Mouse (Mus musculus) MEL-GATA-1-ER (cell line): ENCODE measurements around the gene Pspn.

Experiments
- DNase-seq: peaks from one replicate; pipeline ENCODE4 v3.0.0-alpha.2; 2012; ENCODE audit warnings: low read depth; ENCODE audit errors: extremely low read depth

The Pspn gene

DNA sequence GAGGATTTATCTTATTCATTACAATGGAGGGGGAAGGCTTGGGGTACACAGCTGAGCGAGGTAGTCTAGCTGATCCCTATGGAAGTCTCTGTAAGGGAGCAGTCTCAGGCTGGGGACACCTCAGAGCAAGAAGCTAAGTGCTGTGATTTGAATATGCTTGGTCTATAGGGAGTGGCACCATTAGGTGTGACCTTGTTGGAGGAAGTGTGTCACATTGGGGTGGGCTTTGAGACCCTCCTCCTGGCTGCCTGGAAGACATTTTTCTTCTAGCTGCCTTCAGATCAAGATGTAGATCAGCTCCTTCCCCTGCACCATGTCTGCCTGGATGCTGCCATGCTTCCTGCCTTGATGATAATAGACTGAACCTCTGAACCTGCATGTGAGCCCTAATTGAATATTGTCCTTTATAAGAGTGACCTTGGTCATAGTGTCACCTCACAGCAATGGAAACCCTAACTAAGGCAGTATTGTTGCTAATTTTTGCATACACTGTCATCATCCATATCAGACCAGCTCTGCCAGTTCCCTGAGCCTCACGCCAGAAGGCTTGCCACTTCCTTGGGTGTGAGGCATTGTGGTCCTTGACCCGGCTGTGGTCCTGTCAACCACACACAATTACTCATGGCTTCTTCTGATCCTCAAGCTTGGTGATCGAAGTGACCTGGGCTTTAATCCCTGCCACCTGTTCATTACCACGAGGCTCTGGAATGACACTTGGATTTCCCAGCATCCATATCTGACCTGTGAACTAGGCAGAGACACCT lies 37.0 kb downstream of the Pspn start:
- DNase-seq: no peak

DNA sequence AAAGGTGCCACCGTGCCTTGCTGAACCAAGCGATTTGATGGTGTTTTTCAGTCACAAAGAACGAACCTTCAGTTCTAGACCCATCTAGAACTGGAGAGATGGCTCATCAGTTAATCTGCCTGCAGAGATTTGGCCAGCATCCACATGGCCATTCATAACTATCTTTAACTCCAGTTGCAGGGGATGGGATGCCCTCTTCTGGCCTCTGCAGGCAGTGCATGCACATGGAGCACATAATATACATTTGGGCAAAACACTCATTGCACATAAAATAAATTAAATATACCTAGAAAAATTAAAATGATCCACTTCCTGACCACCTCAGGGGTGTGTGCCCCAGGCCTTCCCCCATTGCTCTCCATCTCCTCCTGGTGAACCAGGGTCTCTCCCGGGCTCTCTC lies 37.9 kb downstream of the Pspn start:
- no peak for DNase-seq

- no peak for DNase-seq
Observed at GRCm38 (mm10) chr17:56958667-56959066, 41.2 kb downstream of the Pspn start.

DNA sequence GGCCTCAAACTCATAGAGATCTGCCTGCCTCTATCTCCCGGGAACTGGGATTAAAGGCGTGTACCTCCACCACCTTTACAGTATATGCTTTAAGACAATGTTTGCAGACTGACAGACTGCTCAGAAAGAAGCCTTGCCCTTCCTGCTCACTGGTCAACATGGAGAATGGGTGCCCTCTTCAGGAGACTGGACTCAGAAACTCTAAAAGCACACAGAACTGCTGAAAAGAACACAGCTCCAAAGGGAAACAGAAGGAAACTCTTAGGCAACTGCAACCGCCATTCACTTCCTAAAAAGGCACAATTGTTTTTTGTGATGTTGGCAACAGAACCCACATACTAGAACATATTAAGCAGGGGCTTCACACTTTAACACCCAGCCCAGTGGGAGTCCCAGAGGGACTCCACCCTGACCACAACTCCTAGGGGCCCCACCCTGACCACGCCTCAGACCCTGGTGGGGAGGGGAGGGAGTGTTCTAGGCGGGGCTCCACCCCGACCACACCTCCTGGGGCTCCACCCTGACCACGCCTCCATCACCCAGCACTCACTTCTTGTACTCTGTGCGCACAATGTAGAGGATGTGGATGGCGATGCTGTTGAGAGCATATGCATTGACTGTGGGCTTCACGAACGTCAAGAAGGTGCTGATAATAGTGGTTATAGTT lies 41.9 kb downstream of the Pspn start:
- peak; percentile 54 for DNase-seq

DNA sequence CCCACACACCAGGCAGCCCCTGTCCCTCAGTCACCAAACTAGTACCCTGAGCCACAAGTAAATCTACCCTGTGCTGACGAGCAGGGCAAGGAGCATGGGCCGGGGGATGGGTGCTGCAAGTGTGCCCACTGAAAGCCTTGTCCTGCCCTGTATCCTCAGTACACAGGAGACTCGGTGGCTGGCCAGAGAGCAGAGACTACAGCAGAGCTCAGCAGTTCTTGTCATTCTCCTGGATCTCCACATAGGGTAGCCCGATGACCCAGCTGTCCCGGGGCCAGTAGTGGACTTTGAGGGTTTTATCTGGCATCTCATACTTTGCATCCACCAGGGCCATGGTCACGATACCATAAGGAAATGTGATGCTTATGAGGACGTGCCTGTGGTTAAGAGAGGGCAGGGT lies 44.9 kb downstream of the Pspn start:
- DNase-seq: no peak

- no peak for DNase-seq
Observed at GRCm38 (mm10) chr17:56952639-56953038, 47.2 kb downstream of the Pspn start.

- peak; percentile 57 for DNase-seq
Observed at GRCm38 (mm10) chr17:56950915-56951314, 48.9 kb downstream of the Pspn start.
